Mouse (Mus musculus): ENCODE data around the gene 4931428L18Rik. TPM values are rescaled to one million over a fixed set of nuclear protein-coding genes. Genes with fewer than 3 reads are reported as not detected.

Gene 4931428L18Rik
- polyA plus RNA-seq, 1 experiment from 2014 or later: not detected

- H3K4me2 ChIP-seq (replicated peaks; ENCODE audit: low read depth, low read length): no peak overlapping the region
- H3K27me3 ChIP-seq (ENCODE audit: control insufficient read depth, insufficient read depth, low read length): no peaks in the 10 kb centered on the region
- H3K36me3 ChIP-seq (ENCODE audit: control insufficient read depth, insufficient read depth, low read length): no peaks in the 10 kb centered on the region
- H3K27ac ChIP-seq (ENCODE audit: low read length): no peak overlapping the region
- no peak for ATAC-seq (ENCODE audit: insufficient number of reproducible peaks, insufficient read depth, low FRiP score, low read depth)
- H3K9me3 ChIP-seq (ENCODE audit: control insufficient read depth, low read depth, low read length): no peaks in the 10 kb centered on the region
- H3K9ac ChIP-seq (replicated peaks; ENCODE audit: low read depth, low read length): no peak overlapping the region
- no peak overlapping the region for H3K4me3 ChIP-seq (ENCODE audit: low read depth, low read length)
- WGBS: 61% methylated on average over 18 of the region's 18 CpGs
- no peaks in the 10 kb centered on the region for H3K4me1 ChIP-seq (ENCODE audit: control insufficient read depth, insufficient read depth, low read length)
Observed at GRCm38 (mm10) chr1:31164527-31165189, 57.8 kb downstream of the 4931428L18Rik start.

GRCm38 (mm10) chr1:31156884-31157283 lies 65.6 kb downstream of the 4931428L18Rik start:
- H3K4me3 ChIP-seq (ENCODE audit: low read depth, low read length): no peak overlapping the region
- no peaks in the 10 kb centered on the region for H3K4me1 ChIP-seq (ENCODE audit: control insufficient read depth, insufficient read depth, low read length)
- WGBS: 58% methylated on average over 2 of the region's 2 CpGs
- no peaks in the 10 kb centered on the region for H3K36me3 ChIP-seq (ENCODE audit: control insufficient read depth, insufficient read depth, low read length)
- no peaks in the 10 kb centered on the region for H3K27me3 ChIP-seq (ENCODE audit: control insufficient read depth, insufficient read depth, low read length)
- no peak for ATAC-seq (ENCODE audit: insufficient number of reproducible peaks, insufficient read depth, low FRiP score, low read depth)
- H3K9me3 ChIP-seq (ENCODE audit: control insufficient read depth, low read depth, low read length): no peaks in the 10 kb centered on the region
- H3K9ac ChIP-seq (replicated peaks; ENCODE audit: low read depth, low read length): no peak overlapping the region
- no peak overlapping the region for H3K27ac ChIP-seq (ENCODE audit: low read length)
- H3K4me2 ChIP-seq (replicated peaks; ENCODE audit: low read depth, low read length): no peak overlapping the region

DNA sequence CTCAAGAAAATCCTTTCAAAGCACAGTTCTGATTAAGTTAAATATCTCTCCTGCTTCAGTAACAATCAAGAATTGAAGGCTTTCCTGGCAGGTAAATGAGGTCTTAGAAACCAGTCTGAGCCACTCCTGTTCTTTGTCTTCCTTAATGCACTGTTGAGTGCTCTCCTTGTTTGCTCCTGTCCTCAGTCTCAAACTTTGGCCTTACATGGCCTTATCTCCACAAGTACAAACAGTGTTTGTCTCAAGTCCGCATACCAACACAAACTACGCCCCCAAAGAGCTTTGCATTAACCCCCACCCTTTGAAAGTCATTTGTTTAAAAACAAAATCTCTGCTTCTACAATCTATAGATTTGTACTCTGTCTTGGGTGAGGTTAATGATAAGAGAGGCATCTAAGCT lies 66.3 kb downstream of the 4931428L18Rik start:
- peak; percentile 85 for ATAC-seq (ENCODE audit: insufficient number of reproducible peaks, insufficient read depth, low FRiP score, low read depth)
- WGBS: 37% methylated on average over 2 of the region's 2 CpGs
- Histone ChIP-seq H3K4me1 (ENCODE audit: control insufficient read depth, insufficient read depth, low read length) (no peaks in the 10 kb centered on the region), H3K36me3 (ENCODE audit: control insufficient read depth, insufficient read depth, low read length) (no peaks in the 10 kb centered on the region), H3K27ac (ENCODE audit: low read length) (no peak overlapping the region), H3K27me3 (ENCODE audit: control insufficient read depth, insufficient read depth, low read length) (no peaks in the 10 kb centered on the region), H3K9me3 (ENCODE audit: control insufficient read depth, low read depth, low read length) (no peaks in the 10 kb centered on the region), H3K4me2 (replicated peaks; ENCODE audit: low read depth, low read length) (no peak overlapping the region), H3K9ac (replicated peaks; ENCODE audit: low read depth, low read length) (no peak overlapping the region), H3K4me3 (ENCODE audit: low read depth, low read length) (no peak overlapping the region)

DNA sequence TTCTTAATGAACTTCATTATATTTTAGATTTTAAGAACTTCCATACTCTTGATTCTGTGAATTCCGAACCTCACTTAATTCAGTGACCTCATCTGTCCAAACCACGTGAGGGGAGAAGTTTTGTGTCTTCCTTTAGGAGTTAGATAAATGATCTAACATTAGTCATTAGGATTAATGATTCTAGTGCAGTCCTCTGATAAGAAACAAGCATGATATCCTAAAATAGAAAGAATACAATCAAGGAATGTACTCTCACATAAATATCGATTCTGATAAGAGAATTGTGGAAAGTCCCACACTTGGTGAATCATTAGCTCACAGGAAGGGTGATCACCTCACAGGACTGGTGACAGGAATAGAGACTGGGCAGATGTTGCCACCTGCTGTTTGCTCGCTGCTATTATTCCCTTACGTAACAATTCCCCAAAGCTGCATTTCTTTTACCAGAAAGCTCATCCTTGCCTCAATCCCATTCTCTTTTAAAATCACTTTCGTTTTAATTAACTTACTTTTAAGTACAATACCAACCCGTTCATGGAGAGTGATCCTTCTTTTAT lies 68.6 kb downstream of the 4931428L18Rik start:
- peak; percentile 68; the same call in 1 of the 2 replicates for ATAC-seq (ENCODE audit: insufficient number of reproducible peaks, insufficient read depth, low FRiP score, low read depth)
- Histone ChIP-seq H3K9ac (replicated peaks; ENCODE audit: low read depth, low read length) (no peak overlapping the region), H3K27ac (ENCODE audit: low read length) (no peak overlapping the region), H3K4me3 (ENCODE audit: low read depth, low read length) (no peak overlapping the region), H3K4me2 (replicated peaks; ENCODE audit: low read depth, low read length) (no peak overlapping the region), H3K27me3 (ENCODE audit: control insufficient read depth, insufficient read depth, low read length) (no peaks in the 10 kb centered on the region), H3K36me3 (ENCODE audit: control insufficient read depth, insufficient read depth, low read length) (no peaks in the 10 kb centered on the region), H3K9me3 (ENCODE audit: control insufficient read depth, low read depth, low read length) (no peaks in the 10 kb centered on the region), H3K4me1 (ENCODE audit: control insufficient read depth, insufficient read depth, low read length) (no peaks in the 10 kb centered on the region; the same call in 1 of the 2 replicates)
- WGBS: 8% methylated on average over 7 of the region's 7 CpGs

GRCm38 (mm10) chr1:31152799-31153426 lies 69.6 kb downstream of the 4931428L18Rik start:
- Histone ChIP-seq H3K27me3 (ENCODE audit: control insufficient read depth, insufficient read depth, low read length) (no peaks in the 10 kb centered on the region), H3K27ac (ENCODE audit: low read length) (no peak overlapping the region), H3K9ac (replicated peaks; ENCODE audit: low read depth, low read length) (no peak overlapping the region), H3K4me2 (replicated peaks; ENCODE audit: low read depth, low read length) (no peak overlapping the region), H3K36me3 (ENCODE audit: control insufficient read depth, insufficient read depth, low read length) (no peaks in the 10 kb centered on the region), H3K9me3 (ENCODE audit: control insufficient read depth, low read depth, low read length) (no peaks in the 10 kb centered on the region), H3K4me1 (ENCODE audit: control insufficient read depth, insufficient read depth, low read length) (no peaks in the 10 kb centered on the region; the same call in 1 of the 2 replicates), H3K4me3 (ENCODE audit: low read depth, low read length) (no peak overlapping the region)
- no peak for ATAC-seq (ENCODE audit: insufficient number of reproducible peaks, insufficient read depth, low FRiP score, low read depth)
- WGBS: 45% methylated on average over 2 of the region's 2 CpGs

DNA sequence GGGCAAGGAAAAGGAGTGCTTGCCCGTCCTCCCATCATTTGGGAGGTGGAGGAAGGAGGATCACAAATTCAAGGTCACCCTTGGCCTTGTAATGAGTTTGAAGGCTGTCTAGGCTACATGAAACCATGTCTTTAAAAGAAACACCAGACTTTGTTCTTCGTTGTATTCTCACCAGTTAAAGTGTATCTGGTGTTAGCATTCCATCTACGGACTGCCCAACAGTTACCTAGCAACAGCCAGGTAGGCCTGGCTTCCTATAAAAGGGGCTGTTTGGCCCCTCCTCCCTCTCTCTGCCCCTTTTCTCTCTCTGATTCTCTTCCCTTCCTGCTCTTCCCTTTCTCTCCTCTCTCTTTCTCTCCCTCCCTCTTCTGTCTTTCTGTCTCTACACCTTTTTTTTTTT lies 71.9 kb downstream of the 4931428L18Rik start:
- H3K9ac ChIP-seq (replicated peaks; ENCODE audit: low read depth, low read length): no peak overlapping the region
- no peaks in the 10 kb centered on the region for H3K9me3 ChIP-seq (ENCODE audit: control insufficient read depth, low read depth, low read length)
- no peaks in the 10 kb centered on the region for H3K27me3 ChIP-seq (ENCODE audit: control insufficient read depth, insufficient read depth, low read length)
- no peak overlapping the region for H3K4me3 ChIP-seq (ENCODE audit: low read depth, low read length)
- WGBS: 56% methylated on average over 3 of the region's 3 CpGs
- ATAC-seq (ENCODE audit: insufficient number of reproducible peaks, insufficient read depth, low FRiP score, low read depth): no peak
- H3K27ac ChIP-seq (ENCODE audit: low read length): peak overlapping the region; percentile 69; the same call in 1 of the 2 replicates
- H3K4me2 ChIP-seq (replicated peaks; ENCODE audit: low read depth, low read length): no peak overlapping the region
- H3K4me1 ChIP-seq (ENCODE audit: control insufficient read depth, insufficient read depth, low read length): no peaks in the 10 kb centered on the region; the same call in 1 of the 2 replicates
- H3K36me3 ChIP-seq (ENCODE audit: control insufficient read depth, insufficient read depth, low read length): no peaks in the 10 kb centered on the region

DNA sequence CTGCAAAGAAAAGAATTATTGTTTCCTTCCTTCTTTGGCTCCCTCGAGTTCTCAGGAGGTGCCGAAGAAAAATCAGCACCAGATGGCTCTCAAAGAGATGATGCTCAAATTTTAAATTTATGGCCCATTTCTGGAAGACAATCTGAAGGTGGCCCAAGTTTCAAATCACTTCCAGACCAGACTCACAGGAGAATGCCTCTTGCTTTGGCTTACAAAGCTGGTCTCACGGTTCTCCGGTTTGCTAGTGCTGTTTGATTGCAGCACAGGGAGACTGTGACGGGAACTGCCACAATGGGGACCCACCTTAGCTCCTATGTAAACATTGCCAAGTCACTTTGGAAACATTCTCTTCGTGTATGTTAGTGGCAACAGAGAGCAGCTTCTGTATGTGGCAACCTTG lies 72.8 kb downstream of the 4931428L18Rik start:
- Histone ChIP-seq H3K9ac (replicated peaks; ENCODE audit: low read depth, low read length) (no peak overlapping the region), H3K36me3 (ENCODE audit: control insufficient read depth, insufficient read depth, low read length) (no peaks in the 10 kb centered on the region), H3K27me3 (ENCODE audit: control insufficient read depth, insufficient read depth, low read length) (no peaks in the 10 kb centered on the region), H3K27ac (ENCODE audit: low read length) (peak overlapping the region; percentile 69; the same call in 1 of the 2 replicates), H3K4me3 (ENCODE audit: low read depth, low read length) (no peak overlapping the region), H3K4me1 (ENCODE audit: control insufficient read depth, insufficient read depth, low read length) (no peaks in the 10 kb centered on the region; the same call in 1 of the 2 replicates), H3K4me2 (replicated peaks; ENCODE audit: low read depth, low read length) (peak overlapping the region; percentile 14; the same call in 1 of the 2 replicates), H3K9me3 (ENCODE audit: control insufficient read depth, low read depth, low read length) (no peaks in the 10 kb centered on the region)
- ATAC-seq (ENCODE audit: insufficient number of reproducible peaks, insufficient read depth, low FRiP score, low read depth): 0 out of 2 replicates have a peak, but pooled peaks have one; percentile 21
- 30% methylated on average over 6 of the region's 6 CpGs for WGBS

DNA sequence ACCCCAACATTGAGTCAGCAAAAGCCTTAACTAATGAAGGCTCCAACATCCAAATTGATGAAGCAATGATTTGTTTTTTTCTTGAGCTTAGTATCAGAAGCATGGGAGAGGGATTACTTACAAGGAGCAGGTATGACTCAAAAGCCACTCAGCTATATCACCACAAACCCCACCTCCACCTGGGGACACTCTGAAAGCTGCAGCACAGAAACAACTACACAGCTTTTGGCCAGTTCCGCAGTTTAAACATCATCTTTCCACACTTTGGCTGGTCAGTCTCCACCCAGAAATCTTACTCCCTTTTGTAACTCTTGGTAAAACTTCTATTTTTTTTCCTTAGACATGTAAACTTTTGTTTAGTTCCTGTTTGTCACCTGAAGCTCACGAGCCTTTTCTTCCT lies 78.9 kb downstream of the 4931428L18Rik start:
- Histone ChIP-seq H3K27ac (ENCODE audit: low read length) (no peak overlapping the region), H3K4me1 (ENCODE audit: control insufficient read depth, insufficient read depth, low read length) (peaks cover 8% of the 10 kb centered on the region; the same call in 1 of the 2 replicates), H3K4me3 (ENCODE audit: low read depth, low read length) (no peak overlapping the region), H3K4me2 (replicated peaks; ENCODE audit: low read depth, low read length) (no peak overlapping the region), H3K9ac (replicated peaks; ENCODE audit: low read depth, low read length) (no peak overlapping the region), H3K36me3 (ENCODE audit: control insufficient read depth, insufficient read depth, low read length) (no peaks in the 10 kb centered on the region), H3K27me3 (ENCODE audit: control insufficient read depth, insufficient read depth, low read length) (no peaks in the 10 kb centered on the region), H3K9me3 (ENCODE audit: control insufficient read depth, low read depth, low read length) (no peaks in the 10 kb centered on the region)
- no peak for ATAC-seq (ENCODE audit: insufficient number of reproducible peaks, insufficient read depth, low FRiP score, low read depth)
- 73% methylated on average over 2 of the region's 2 CpGs for WGBS

Measured in stomach, embryonic 14.5 days (tissue).